ENCODE assay signal across 18 mouse cellular contexts in genomic region chr11:32743891-32744290, GRCm38 (mm10).
"Had no signal": no experiment of that assay in that cellular context is flagged by ENCODE, and none has a peak within 500 bp of the region (broad histone marks: within the 10 kb centered on the region; RNA-seq: fewer than 3 reads in every experiment).

No protein-coding gene starts in this region.

- H3K27ac ChIP-seq: kidney, postnatal 0 days; left cerebral cortex, adult 2 months; limb, embryonic 15.5 days; liver, embryonic 14.5 days; macrophage; midbrain, embryonic 10.5 days; midbrain, embryonic 13.5 days; neural tube, embryonic 13.5 days had no signal

- H3K27me3 ChIP-seq: limb, embryonic 15.5 days; midbrain, embryonic 13.5 days; neural tube, embryonic 13.5 days had no signal

- H3K4me1 ChIP-seq: limb, embryonic 15.5 days; midbrain, embryonic 10.5 days; midbrain, embryonic 13.5 days; neural tube, embryonic 13.5 days had no signal

- H3K4me3 ChIP-seq: left cerebral cortex, adult 2 months; limb, embryonic 15.5 days; midbrain, embryonic 10.5 days; midbrain, embryonic 13.5 days; myocyte; neural tube, embryonic 13.5 days had no signal

- H3K4me2 ChIP-seq: limb, embryonic 15.5 days; liver, embryonic 11.5 days; lung, embryonic 14.5 days; midbrain, embryonic 13.5 days; neural tube, embryonic 13.5 days had no signal

- H3K9me3 ChIP-seq: limb, embryonic 15.5 days; midbrain, embryonic 10.5 days; midbrain, embryonic 13.5 days; neural tube, embryonic 13.5 days had no signal

- DNase-seq: kidney, postnatal 25 days; layer of hippocampus, postnatal 36 days; liver, postnatal 0 days; lung, embryonic 14.5 days; thymus, adult 18-20 months; thymus, postnatal 4 days had no signal

- H3K9ac ChIP-seq: limb, embryonic 15.5 days; liver, embryonic 14.5 days; liver, postnatal 0 days; lung, embryonic 14.5 days; midbrain, embryonic 13.5 days; neural tube, embryonic 13.5 days had no signal

- ATAC-seq: liver, postnatal 0 days; lung, postnatal 0 days; midbrain, embryonic 13.5 days; midbrain, embryonic 16.5 days had no signal
